ENCODE assay signal across 31 mouse cellular contexts in the genomic region with DNA sequence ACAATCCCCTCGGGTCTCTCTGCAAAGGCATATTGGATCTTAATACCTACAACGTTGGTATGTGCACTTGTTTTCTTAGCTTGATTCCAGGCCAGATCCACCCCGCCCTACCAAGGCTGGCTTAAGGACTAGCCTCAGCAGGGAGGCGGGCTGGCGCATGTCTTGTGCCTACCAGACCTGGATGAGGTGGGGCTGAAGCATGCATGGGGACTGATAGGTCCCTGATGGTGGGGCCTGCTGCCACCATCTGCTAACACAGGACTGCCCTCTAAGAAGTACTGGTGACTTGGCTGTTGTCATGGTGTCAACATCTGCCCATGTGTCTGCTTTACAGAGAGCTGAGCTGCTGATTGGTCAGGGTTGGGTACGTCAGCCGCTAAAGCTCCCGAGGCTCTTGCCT.
DNase-seq lines count a peak whose midpoint lies in the region; ATAC-seq and TF ChIP-seq lines count a peak whose summit lies in the region.
"Had no signal": no experiment of that assay in that cellular context is flagged by ENCODE, and none has a peak within 500 bp of the region (broad histone marks: within the 10 kb centered on the region; RNA-seq: fewer than 3 reads in every experiment).

No protein-coding gene starts in this region.

- WGBS in midbrain, postnatal 0 days = 84% methylated on average over 8 of the region's 8 CpGs
- 83% methylated on average over 8 of the region's 8 CpGs for WGBS in midbrain, embryonic 15.5 days
- WGBS in forebrain, embryonic 12.5 days = 94% methylated on average over 8 of the region's 8 CpGs

- no peak for TF ChIP-seq CTCF in midbrain, postnatal 0 days (IDR thresholded peaks at IDR 0.05)

- no peak overlapping the region for H3K27ac ChIP-seq in midbrain, postnatal 0 days (ENCODE audit: low read depth, low read length)
- no peak overlapping the region for H3K27ac ChIP-seq in midbrain, embryonic 15.5 days
- no peak overlapping the region for H3K27ac ChIP-seq in forebrain, embryonic 12.5 days
- H3K27ac ChIP-seq: embryonic facial prominence, embryonic 10.5 days; embryonic facial prominence, embryonic 15.5 days; forebrain, embryonic 13.5 days; heart, embryonic 10.5 days; heart, embryonic 15.5 days; hindbrain, embryonic 14.5 days; kidney, embryonic 15.5 days; layer of hippocampus, adult 2 months; liver, embryonic 12.5 days; midbrain, embryonic 12.5 days; stomach, embryonic 15.5 days had no signal

- DNase-seq in midbrain, postnatal 0 days (ENCODE audit: low spot score) = peak; percentile 32
- DNase-seq in cerebellum, adult 18-20 months = peak; percentile 59 to 61
- DNase-seq in cerebellum, postnatal 10 days = peak; percentile 87 to 88
- DNase-seq in kidney, postnatal 4 days = no peak
- DNase-seq in urinary bladder, postnatal 4 days (ENCODE audit: low spot score in 2 of 2) = no peak
- DNase-seq: adrenal gland, postnatal 25 days; B cell, adult 2 months; gastrocnemius, postnatal 10 days; heart, postnatal 36 days; kidney, adult 18-20 months; kidney, postnatal 25 days; liver, postnatal 0 days; lung, postnatal 4 days; retina, postnatal 1 day; right cerebral cortex, postnatal 25 days; thymus, postnatal 14 days had no signal

- no peak overlapping the region for H3K9ac ChIP-seq in midbrain, postnatal 0 days (replicated peaks; ENCODE audit: low read length, poor library complexity, severe bottlenecking)
- no peak overlapping the region for H3K9ac ChIP-seq in midbrain, embryonic 15.5 days
- no peak overlapping the region for H3K9ac ChIP-seq in forebrain, embryonic 12.5 days
- H3K9ac ChIP-seq: embryonic facial prominence, embryonic 15.5 days; forebrain, embryonic 13.5 days; heart, embryonic 15.5 days; hindbrain, embryonic 14.5 days; kidney, embryonic 15.5 days; liver, embryonic 12.5 days; liver, postnatal 0 days; midbrain, embryonic 12.5 days; stomach, embryonic 15.5 days had no signal

- no peak overlapping the region for H3K4me3 ChIP-seq in midbrain, postnatal 0 days (ENCODE audit: low read depth, low read length)
- no peak overlapping the region for H3K4me3 ChIP-seq in midbrain, embryonic 15.5 days
- H3K4me3 ChIP-seq in forebrain, embryonic 12.5 days (replicated peaks) = no peak overlapping the region
- H3K4me3 ChIP-seq: embryonic facial prominence, embryonic 10.5 days; embryonic facial prominence, embryonic 15.5 days; forebrain, embryonic 13.5 days; heart, embryonic 10.5 days; heart, embryonic 15.5 days; kidney, embryonic 15.5 days; layer of hippocampus, adult 2 months; liver, embryonic 12.5 days; megakaryocyte, embryonic 14.5 days; midbrain, embryonic 12.5 days; stomach, embryonic 15.5 days had no signal

- no peaks in the 10 kb centered on the region for H3K9me3 ChIP-seq in midbrain, postnatal 0 days (ENCODE audit: low read length)
- H3K9me3 ChIP-seq in midbrain, embryonic 15.5 days = no peaks in the 10 kb centered on the region
- H3K9me3 ChIP-seq in forebrain, embryonic 12.5 days = 0 out of 2 replicates have a peak, but pooled peaks cover 3% of the 10 kb centered on the region
- H3K9me3 ChIP-seq: embryonic facial prominence, embryonic 10.5 days; forebrain, embryonic 13.5 days; heart, embryonic 10.5 days; heart, embryonic 15.5 days; kidney, embryonic 15.5 days; midbrain, embryonic 12.5 days; stomach, embryonic 15.5 days had no signal

- no peaks in the 10 kb centered on the region for H3K36me3 ChIP-seq in midbrain, postnatal 0 days (ENCODE audit: insufficient read depth, low read length)
- no peaks in the 10 kb centered on the region for H3K36me3 ChIP-seq in midbrain, embryonic 15.5 days (replicated peaks)
- no peaks in the 10 kb centered on the region for H3K36me3 ChIP-seq in forebrain, embryonic 12.5 days (replicated peaks)
- H3K36me3 ChIP-seq: embryonic facial prominence, embryonic 10.5 days; embryonic facial prominence, embryonic 15.5 days; heart, embryonic 10.5 days; heart, embryonic 15.5 days; kidney, embryonic 15.5 days; midbrain, embryonic 12.5 days; stomach, embryonic 15.5 days had no signal

- no peak overlapping the region for H3K4me2 ChIP-seq in midbrain, postnatal 0 days (ENCODE audit: low read depth, low read length, poor library complexity, severe bottlenecking)
- no peak overlapping the region for H3K4me2 ChIP-seq in midbrain, embryonic 15.5 days
- no peak overlapping the region for H3K4me2 ChIP-seq in forebrain, embryonic 12.5 days
- H3K4me2 ChIP-seq: embryonic facial prominence, embryonic 15.5 days; forebrain, embryonic 13.5 days; heart, embryonic 15.5 days; hindbrain, embryonic 14.5 days; kidney, embryonic 15.5 days; liver, embryonic 12.5 days; midbrain, embryonic 12.5 days; stomach, embryonic 15.5 days had no signal

- ATAC-seq in midbrain, postnatal 0 days (ENCODE audit: low FRiP score) = no peak
- ATAC-seq in midbrain, embryonic 15.5 days (replicated peaks) = no peak
- no peak for ATAC-seq in forebrain, embryonic 12.5 days (ENCODE audit: low FRiP score)
- ATAC-seq: forebrain, embryonic 13.5 days; liver, embryonic 12.5 days; liver, postnatal 0 days had no signal

- no peaks in the 10 kb centered on the region for H3K27me3 ChIP-seq in midbrain, postnatal 0 days (ENCODE audit: insufficient read depth, low read length)
- no peaks in the 10 kb centered on the region for H3K27me3 ChIP-seq in midbrain, embryonic 15.5 days (replicated peaks)
- no peaks in the 10 kb centered on the region for H3K27me3 ChIP-seq in forebrain, embryonic 12.5 days
- H3K27me3 ChIP-seq: CH12.LX; embryonic facial prominence, embryonic 15.5 days; forebrain, embryonic 13.5 days; heart, embryonic 15.5 days; kidney, embryonic 15.5 days; liver, embryonic 12.5 days; megakaryocyte, embryonic 14.5 days; midbrain, embryonic 12.5 days; stomach, embryonic 15.5 days had no signal

- no peaks in the 10 kb centered on the region for H3K4me1 ChIP-seq in midbrain, postnatal 0 days (ENCODE audit: insufficient read depth, low read length)
- no peaks in the 10 kb centered on the region for H3K4me1 ChIP-seq in midbrain, embryonic 15.5 days
- no peaks in the 10 kb centered on the region for H3K4me1 ChIP-seq in forebrain, embryonic 12.5 days
- H3K4me1 ChIP-seq: embryonic facial prominence, embryonic 10.5 days; embryonic facial prominence, embryonic 15.5 days; forebrain, embryonic 13.5 days; heart, embryonic 15.5 days; kidney, embryonic 15.5 days; liver, embryonic 12.5 days; megakaryocyte, embryonic 14.5 days; midbrain, embryonic 12.5 days; stomach, embryonic 15.5 days had no signal

Comparison
In these comparisons a context has a peak if more than half of its experiments do, and no peak if none do; other contexts are left out.
1. DNase-seq: peak in midbrain, postnatal 0 days (single experiment), cerebellum, adult 18-20 months (2 of 2) and cerebellum, postnatal 10 days (2 of 2); none in kidney, postnatal 4 days (0 of 2) and urinary bladder, postnatal 4 days (0 of 2).